Mouse (Mus musculus): ENCODE data around the gene Psme1. TPM values are rescaled to one million over a fixed set of nuclear protein-coding genes. Genes with fewer than 3 reads are reported as not detected.

The Psme1 gene
- 10 to 100 TPM; 39.4 to 45.3 TPM for total RNA-seq (2021)

DNA sequence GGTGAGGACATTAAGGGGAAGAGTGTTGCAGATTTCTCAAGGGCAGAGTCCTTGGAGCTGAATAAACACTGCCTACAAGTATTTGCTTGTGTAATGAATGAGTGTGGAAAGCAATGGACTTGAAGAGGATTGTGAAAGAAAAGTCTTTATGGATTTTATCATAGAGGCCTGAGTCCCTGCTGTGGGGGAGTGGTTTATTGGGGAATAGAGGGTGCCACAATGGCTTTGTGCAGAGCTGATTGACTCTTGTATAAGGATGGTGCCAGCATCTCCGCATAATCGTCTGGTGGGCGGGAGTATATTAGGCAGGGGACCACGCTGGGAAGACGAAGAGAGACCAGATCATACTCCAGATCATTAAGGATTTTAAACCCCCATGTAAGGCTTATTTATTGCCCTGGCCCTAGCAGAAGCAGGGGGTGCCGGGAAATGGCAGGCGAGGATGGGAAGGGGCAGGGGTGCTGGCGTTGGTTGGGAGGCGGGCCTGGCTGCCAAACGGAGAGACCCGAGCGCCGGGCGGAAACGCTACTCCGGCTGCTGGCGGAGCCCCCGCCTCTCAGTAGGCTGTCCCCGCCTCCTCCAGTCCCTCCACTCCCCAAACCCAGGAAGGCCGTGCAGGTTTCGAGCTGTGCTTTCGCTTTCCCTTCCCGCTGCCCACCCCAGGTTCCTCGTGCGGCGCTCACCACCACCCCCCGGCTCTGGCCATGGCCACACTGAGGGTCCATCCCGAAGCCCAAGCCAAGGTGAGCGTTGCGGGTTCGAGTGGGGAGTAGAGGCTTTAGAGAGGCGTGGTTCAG, at the start of gene Psme1:
TSS of gene Psme1 (plus strand) at position 253 of the 797 bp plus-strand sequence.
- intact Hi-C loops (cut with DNase I), result loop anchor here (2.0 kb wide), 1 partner anchor 17 kb away; the partner anchor contains the start of genes A730061H03Rik and Dcaf11
- peak; percentile 67 to 70 for DNase-seq (ENCODE audit: low spot score in 2 of 2)

DNA sequence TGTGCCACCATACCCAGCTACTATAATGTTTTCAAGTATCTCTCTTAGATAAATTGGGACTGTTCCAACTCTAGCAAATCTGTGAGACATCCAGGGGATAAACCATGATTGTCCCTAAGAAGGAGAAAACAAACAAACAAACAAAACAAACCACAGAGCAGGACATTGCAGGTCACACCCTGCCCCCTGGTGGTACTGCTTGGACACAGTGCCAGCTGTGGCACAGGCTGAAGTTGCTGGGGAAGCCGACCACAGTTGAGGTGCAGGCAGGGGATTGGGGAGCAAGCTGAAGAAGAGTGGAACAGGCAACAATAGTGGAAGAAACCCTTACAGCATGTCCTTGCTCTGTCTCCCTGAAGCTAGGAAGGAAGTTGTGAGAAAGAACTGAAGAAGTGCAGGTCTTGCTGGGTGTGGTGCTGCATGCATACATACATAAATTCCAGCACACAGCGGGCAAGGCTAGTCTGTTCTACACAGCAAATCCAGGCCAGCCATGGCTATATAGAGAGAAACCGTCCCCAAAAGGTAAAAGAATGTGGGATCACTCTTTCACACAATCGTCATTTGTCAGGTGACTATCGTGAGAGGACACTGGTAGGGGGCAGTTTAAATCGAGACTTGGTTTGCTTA, 41.7 kb upstream of the Psme1 start:
- no peak for DNase-seq (ENCODE audit: low spot score in 2 of 2)
- intact Hi-C loops (cut with DNase I), result loop anchor here (10.0 kb wide), 1 partner anchor 391 kb away; no protein-coding TSS in a partner anchor

DNA sequence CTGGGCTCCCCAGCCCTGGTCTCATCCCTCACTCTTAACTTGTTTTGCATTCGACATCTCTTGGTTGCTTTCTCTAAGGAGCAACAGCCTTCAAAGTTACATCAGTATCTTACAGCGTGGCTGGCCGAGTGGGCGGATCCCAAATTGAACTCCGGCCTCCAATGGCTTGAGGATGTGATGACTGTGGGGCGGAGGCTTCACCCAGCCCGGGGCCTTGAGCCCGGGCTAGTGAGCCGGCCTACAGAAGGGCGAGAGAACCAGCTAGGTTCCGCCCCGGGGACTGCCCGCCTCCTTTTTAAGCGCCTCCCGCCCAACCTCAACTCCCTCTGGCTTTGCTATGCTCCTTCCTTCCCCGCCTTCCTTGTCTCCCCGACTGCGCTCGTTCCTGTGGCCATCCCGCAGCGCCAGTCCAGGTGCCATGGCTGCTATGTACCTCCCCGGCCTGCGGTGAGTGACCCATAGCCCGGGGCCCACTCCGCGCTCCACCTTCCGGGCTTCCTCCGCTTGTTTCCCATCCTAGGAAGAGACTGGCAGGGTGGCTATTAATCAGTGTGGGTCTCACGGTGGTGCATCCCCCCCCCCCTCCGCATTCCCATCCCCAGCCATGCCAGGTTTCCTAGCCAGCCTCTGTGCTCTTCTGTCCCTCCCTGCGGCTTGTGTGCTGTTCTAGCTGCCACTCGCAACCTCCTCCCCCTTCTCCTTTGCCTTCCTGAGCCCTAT, 37.7 kb upstream of the Psme1 start, which contains the start of gene Pck2:
TSS of gene Pck2 (plus strand) at position 200 of the 720 bp plus-strand sequence.
- intact Hi-C loops (cut with DNase I), result no loop called here
- peak; percentile 76 to 79 for DNase-seq (ENCODE audit: low spot score in 2 of 2)

DNA sequence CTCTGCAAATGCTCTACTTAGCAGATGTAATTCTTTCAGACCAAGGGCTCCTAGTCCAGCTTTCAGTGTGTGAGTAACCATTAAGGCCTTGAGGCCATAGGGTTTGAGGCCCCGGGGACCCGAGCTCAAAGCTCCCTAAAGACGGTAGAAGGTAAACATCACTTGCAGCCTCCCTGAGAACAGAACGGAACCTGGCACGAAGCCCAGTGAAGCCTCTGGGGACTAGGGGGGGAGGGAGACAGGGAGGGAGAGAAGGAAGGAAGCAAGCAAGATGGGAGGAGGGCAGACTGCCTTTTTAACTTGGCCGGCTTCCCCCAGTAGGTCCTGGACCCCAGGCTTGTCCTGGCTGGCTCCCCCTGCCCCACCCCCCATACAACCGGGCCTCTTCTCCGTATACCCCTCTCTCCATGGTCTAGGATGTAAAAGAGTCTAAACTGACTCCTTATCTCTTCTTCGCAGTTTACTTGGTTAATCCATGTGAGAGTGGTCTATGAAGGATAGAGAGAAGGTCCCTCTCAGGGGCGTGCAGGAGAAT, 37.1 kb upstream of the Psme1 start:
- intact Hi-C loops (cut with DNase I), result no loop called here

DNA sequence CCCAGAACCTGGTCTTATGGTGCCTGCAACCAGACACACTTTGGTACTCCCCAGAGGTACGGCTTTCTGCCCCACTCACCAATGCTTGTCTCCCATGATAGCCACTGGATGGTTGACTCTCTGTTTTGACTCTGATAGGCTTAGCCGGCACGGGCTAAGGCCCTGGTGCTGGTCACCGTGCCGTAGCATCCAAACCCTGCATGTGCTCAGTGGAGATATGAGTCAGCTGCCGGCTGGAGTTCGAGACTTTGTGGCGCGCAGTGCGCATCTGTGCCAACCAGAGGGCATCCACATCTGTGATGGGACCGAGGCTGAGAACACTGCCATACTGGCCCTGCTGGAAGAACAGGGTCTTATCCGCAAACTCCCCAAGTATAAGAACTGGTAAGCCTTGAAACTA, 35.7 kb upstream of the Psme1 start:
- intact Hi-C loops (cut with DNase I), result no loop called here
- no peak for DNase-seq (ENCODE audit: low spot score in 2 of 2)

More for the DNA sequence above, 37.1 kb upstream of the Psme1 start:
- peak; percentile 74 to 83 for DNase-seq (ENCODE audit: low spot score in 2 of 2)

DNA sequence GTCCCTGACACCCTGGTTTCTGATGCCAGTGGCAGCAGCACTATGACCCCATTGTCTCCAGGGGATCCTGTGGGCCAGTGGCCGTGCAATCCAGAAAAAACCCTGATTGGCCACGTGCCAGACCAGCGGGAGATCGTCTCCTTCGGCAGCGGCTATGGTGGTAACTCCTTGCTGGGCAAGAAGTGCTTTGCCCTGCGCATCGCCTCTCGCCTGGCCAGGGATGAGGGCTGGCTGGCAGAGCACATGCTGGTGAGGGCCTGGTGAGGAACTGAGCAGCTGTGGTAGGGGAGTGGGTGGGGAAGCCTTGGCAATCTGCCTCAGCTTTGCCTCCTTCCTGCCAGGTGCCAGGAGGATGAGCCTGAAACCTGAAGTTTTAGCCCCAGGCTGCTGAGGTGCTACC, 33.6 kb upstream of the Psme1 start:
- intact Hi-C loops (cut with DNase I), result no loop called here

DNA sequence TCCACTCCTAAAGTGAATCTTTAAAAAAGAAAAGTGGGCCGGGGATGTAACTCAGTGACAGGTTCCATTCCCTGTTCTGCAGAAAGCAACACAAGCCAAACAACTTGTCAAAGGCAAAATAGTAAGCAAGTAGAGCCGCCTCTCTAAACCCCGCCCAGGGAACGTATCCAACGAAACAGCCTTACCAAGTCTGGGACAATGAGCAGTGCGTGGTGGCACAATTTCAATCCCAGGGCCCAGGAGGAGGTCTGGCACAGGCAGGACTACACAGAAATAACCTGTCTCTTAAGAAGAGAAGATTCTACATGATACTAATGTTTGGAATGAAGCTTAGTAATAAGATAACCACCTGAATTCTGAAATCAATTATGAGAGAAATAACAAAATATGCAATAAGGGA, 27.7 kb upstream of the Psme1 start:
- intact Hi-C loops (cut with DNase I), result no loop called here
- DNase-seq (ENCODE audit: low spot score in 2 of 2), result no peak

More for the DNA sequence above, 33.6 kb upstream of the Psme1 start:
- DNase-seq (ENCODE audit: low spot score in 2 of 2), result no peak

DNA sequence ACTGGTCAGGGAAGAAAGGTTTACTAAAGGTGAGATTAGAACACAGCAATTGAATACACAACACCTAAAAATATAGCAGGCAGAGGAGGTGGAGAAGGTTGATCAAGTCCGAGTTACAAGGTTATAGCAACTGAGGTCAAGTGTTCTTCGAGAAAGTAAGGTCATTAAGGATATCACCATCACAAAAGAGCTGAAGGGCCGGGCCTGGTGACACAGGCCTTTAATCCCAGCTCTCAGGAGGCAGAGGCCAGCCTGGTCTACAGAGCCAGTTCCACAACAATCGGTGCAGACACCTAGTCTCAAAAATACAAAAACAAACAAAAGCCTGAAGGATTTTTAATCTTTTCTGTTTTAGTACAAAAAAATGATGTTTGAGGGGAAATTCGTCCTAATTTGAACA, 26.6 kb upstream of the Psme1 start:
- intact Hi-C loops (cut with DNase I), result no loop called here
- no peak for DNase-seq (ENCODE audit: low spot score in 2 of 2)

DNA sequence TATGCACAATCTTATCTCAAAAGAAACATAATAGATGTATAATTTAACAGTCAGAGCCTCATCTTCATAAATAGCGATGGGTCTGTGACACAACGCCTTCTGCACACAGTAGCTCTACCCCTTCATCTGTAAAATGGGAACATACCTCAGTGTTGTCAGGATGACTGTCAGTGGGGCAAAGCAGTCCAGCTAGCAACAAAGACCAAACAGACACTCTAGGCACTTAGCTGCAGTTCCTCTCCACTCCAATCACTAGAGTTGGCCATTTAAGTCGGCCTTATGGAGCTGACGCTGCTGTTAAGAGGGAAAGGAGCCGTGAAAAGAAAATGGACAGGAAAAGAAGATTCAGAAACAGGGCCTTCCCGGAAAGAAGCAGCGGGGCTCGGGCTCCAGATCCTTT, 26.1 kb upstream of the Psme1 start:
- DNase-seq (ENCODE audit: low spot score in 2 of 2), result no peak
- intact Hi-C loops (cut with DNase I), result no loop called here

DNA sequence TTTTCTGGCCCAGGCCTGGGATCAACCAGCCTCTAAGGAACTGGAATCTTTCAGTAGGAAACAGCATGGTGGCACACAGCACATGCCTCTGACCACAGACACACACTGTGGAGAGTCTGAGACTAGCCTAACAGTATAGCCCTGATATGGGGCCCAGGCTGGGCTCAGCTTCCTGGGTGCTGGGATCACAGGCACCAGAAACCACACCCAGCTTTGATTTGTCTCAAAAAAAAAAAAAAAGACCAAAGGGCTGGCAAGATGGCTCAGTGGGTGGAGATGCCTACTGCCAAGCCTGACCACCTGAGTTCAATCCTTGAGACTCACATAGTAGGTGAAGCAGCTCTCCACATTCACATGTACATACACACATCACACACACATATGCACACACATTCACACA, 23.3 kb upstream of the Psme1 start:
- intact Hi-C loops (cut with DNase I), result no loop called here
- no peak for DNase-seq (ENCODE audit: low spot score in 2 of 2)

DNA sequence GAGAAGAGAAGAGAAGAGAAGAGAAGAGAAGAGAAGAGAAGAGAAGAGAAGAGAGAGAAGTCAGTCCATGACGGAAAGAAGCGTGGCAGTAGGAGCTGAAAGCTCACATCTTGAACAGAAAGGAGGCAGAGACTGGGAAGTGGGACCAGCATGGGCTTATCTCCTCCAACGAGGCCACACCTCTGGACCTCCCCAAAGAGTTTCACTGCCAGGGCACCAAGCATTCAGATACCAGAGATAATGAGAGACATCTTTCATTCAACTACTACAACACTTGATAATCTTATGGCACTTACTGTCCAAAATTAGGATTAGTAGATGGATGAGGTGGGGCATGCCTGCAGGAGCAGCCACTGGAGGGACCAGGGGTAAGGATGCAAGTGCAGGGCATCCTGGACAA, 22.1 kb upstream of the Psme1 start:
- DNase-seq (ENCODE audit: low spot score in 2 of 2), result no peak
- intact Hi-C loops (cut with DNase I), result loop anchor here (2.0 kb wide), 1 partner anchor 59 kb away; no protein-coding TSS in a partner anchor

DNA sequence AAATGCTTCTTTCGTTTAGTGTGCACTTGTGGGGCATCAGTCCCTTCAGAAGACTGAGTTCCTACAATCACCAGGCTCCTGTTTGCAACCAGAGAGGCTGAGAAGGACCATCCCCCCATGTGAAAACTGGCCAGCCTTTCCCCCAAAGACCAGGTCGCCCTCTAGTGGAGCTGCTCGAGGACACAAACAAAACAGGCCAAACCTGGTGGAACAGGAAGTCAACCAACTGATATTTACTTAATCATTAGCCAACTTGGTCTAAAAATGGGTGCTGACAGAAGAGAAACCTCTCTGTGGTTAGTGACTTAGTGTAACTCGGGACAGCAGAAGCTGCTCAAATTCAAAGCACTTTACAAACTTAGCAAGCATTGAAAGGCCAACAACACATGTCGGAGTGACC, 20.9 kb upstream of the Psme1 start:
- DNase-seq (ENCODE audit: low spot score in 2 of 2), result peak; percentile 57 to 71
- intact Hi-C loops (cut with DNase I), result loop anchor here (2.0 kb wide), 1 partner anchor 60 kb away; no protein-coding TSS in a partner anchor

DNA sequence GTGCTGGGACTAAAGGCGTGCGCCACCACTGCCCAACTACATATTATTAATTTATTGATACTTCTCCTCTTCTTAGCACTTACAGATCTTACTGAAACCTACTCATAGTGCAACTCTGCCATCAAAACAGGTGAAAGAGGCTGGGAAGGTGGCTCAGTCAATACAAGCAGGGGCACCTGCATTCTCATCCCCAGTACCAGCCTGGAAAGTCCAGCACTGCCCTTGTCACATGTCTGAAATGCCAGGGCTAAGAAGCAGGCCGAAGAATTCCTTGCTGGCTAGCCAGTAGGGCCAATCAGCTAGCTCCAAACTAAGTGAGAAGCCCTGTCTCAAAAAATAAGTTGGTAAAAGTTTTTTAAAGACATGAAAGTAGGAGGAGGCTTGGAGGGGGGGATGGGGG, 20.3 kb upstream of the Psme1 start:
- intact Hi-C loops (cut with DNase I), result loop anchor here (2.0 kb wide), 1 partner anchor 61 kb away; no protein-coding TSS in a partner anchor

DNA sequence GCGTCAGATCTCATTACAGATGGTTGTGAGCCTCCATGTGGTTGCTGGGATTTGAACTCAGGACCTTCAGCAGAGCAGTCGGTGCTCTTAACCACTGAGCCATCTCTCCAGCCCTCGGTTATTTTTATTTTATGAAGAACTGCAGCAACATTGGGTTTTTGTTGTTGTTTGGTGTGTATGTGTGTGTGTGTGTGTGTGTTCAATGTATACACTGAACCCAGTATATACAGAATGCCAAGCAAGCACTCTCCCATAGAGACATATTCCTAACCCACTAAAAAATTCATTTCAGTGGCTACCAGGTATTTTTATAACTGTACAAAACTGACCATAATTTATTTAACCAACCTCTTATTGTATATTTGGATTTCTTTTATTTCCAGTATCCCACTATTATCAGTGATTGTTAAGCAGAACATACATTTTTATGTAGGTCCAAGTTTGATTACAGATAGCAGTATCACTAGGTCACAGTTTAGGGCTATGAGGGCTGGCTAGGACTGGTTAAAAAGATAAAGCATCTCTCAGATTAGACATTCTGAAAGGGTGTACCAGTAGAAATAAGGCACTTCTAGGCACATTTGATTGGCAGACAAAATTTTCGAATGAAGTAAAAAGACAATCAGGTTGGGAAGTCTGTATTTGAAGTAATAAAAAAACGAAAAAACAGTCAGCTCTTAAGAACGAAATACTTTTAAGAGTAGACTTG, 19.0 kb upstream of the Psme1 start:
- intact Hi-C loops (cut with DNase I), result no loop called here

More for the DNA sequence above, 20.3 kb upstream of the Psme1 start:
- no peak for DNase-seq (ENCODE audit: low spot score in 2 of 2)

DNA sequence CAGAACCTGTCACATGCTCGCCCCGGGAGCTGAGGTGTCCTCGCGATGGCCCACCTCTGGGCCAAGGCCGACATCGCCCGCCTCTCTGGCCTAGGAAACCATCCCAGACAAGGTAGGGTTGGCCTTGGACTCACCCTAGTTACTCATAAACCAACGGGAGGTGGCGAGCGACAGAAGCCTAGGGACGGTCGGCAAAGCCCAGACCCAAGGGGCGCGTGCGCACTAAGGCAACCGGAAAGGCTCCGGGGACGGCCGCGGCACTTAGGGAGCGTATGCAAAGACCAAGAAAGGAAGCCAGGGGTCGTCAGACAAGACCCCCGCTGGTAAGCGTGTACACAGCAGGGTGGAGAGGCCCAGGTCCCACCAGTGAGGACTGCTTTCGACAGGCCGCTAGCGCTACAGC, 18.1 kb upstream of the Psme1 start, which contains the start of gene Dcaf11:
TSS of gene Dcaf11 (plus strand) at position 208 of the 403 bp plus-strand sequence.
- intact Hi-C loops (cut with DNase I), result loop anchor here (2.0 kb wide), 1 partner anchor 19 kb away; the partner anchor contains the start of gene Psme1
- DNase-seq (ENCODE audit: low spot score in 2 of 2), result peak; percentile 87 to 93

More for the DNA sequence above, 19.0 kb upstream of the Psme1 start:
- DNase-seq (ENCODE audit: low spot score in 2 of 2), result no peak

DNA sequence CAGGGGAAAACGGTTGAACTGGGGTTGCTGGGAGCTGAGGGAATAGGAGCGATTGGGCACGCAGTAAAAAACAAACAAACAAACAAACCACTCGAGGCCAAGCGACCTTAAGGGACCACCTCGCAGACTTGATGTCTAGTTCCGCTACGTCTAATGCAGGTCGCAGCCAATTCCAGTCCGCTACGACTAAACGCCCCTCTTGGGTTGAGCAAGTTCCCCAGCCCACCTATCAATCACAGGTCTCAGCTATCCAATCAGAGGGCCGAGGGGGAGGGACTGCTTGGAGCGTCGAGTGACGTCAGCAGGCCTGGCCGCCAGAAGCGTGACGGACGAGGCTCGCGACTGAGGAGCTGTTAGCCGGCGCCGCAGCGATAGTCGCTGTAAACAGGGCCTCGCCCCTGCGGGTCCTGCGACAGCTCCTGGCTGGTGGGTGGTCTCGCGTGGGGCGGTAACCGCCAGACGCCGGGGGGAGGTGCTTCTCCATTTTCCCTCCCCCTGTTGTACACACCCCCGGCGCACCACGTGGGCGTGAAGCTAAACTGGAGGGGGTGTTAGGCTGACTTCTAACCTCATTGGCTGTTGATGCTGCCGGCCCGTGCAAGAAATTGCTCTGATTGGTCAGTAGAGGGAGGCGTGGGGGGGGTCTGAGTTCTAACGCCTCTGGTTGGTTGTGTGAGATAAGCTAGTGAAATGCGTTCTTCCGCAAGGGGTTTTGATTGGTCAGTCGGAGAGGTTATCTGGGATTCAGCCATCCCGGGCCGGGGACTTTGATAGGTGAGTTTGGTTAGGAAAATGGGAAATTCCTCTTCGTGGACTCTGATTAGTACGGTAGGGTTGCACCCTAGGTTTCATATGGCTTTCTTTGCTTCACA, 17.5 kb upstream of the Psme1 start, which contains the start of gene A730061H03Rik:
TSS of gene A730061H03Rik (minus strand) at position 205 of the 872 bp plus-strand sequence.
- peak; percentile 97 to 100 for DNase-seq (ENCODE audit: low spot score in 2 of 2)
- intact Hi-C loops (cut with DNase I), result loop anchor here (2.0 kb wide), 1 partner anchor 18 kb away; the partner anchor contains the start of gene Psme1

DNA sequence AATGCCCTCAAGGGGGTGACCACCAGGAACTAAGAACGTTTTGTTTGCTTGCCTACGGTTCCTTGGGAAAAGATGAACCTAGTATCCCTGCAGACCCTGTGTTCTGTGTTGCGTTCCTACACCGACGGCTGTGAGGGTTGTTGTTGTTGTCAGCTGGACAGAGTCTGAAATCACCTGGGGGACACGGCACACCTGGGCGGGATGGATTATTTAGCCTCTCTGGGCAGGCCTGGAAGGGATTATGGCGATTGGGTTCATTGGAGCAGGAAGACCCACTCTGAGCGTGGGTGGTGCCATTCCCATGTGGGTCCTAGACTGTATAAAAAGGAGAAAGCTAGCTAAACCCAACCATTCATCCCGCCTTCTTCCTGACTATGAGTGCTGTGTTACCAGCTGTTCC, 16.1 kb upstream of the Psme1 start:
- intact Hi-C loops (cut with DNase I), result loop anchor here (2.0 kb wide), 1 partner anchor 17 kb away; the partner anchor contains the start of gene Psme1

DNA sequence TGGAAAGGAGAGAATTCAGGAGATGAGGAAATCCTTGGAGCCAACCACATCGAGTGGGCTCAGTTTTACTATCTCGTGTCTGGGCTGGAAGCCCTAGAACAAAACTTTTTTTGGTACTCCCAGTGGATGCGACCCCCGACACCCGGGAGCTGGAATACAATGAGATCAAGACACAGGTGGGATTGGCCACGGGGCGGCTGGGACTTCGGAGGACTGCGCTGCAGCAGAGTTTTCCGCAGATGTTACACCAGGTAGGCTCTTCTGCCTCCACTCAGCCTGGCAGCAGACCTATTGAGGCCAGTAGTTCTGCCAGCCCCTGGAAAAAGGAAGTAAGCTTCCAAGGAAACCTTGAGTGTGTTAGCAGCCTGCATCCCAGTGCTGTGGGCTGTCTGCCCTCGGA, 14.7 kb upstream of the Psme1 start:
- intact Hi-C loops (cut with DNase I), result no loop called here
- DNase-seq (ENCODE audit: low spot score in 2 of 2), result no peak

More for the DNA sequence above, 16.1 kb upstream of the Psme1 start:
- DNase-seq (ENCODE audit: low spot score in 2 of 2), result no peak
